Mouse (Mus musculus) forebrain, postnatal 0 days (tissue): ENCODE measurements around the gene Acsf3. TPM values are rescaled to one million over a fixed set of nuclear protein-coding genes. Genes with fewer than 3 reads are reported as not detected.
A peak's percentile ranks its signal among the peaks of the same experiment; 100 is the strongest.

Experiments used
- ATAC-seq: fragments of 200-750 bp; cut with Nextera tagmentation; 2 replicates; pipeline ENCODE4 v1.8.0; 2017; ENCODE audit warnings: mild to moderate bottlenecking, moderate library complexity
- DNase-seq: peaks from one replicate; pipeline ENCODE4 v3.0.0-alpha.2; 2015
- H3K27ac ChIP-seq: fragments of 300-500 bp; sonication (generic); 2 replicates; pipeline ENCODE4 v1.5.1; 2014; ENCODE audit warnings: low read depth, mild to moderate bottlenecking, antibody characterized with exemption, low read length, moderate library complexity, mixed read lengths
- H3K27me3 ChIP-seq: fragments of 300-500 bp; sonication (generic); 2 replicates; pipeline ENCODE4 v1.6.1; 2014; ENCODE audit warnings: mild to moderate bottlenecking, low read length, mixed read lengths; ENCODE audit not compliant: insufficient read depth
- H3K36me3 ChIP-seq: fragments of 300-500 bp; sonication (generic); 2 replicates; pipeline ENCODE4 v1.6.1; 2014; ENCODE audit warnings: mild to moderate bottlenecking, moderate library complexity; ENCODE audit not compliant: insufficient read depth
- H3K4me1 ChIP-seq: fragments of 300-500 bp; sonication (generic); 2 replicates; pipeline ENCODE4 v1.6.1; 2014; ENCODE audit warnings: antibody characterized with exemption; ENCODE audit not compliant: insufficient read depth
- H3K4me2 ChIP-seq: fragments of 300-500 bp; sonication (generic); 2 replicates; pipeline ENCODE4 v1.6.1; 2014; ENCODE audit warnings: low read depth, mild to moderate bottlenecking, moderate library complexity
- H3K4me3 ChIP-seq: fragments of 300-500 bp; sonication (generic); 2 replicates; pipeline ENCODE4 v1.5.1; 2014; ENCODE audit warnings: low read depth, low read length, mixed read lengths
- H3K9ac ChIP-seq: fragments of 300-500 bp; sonication (generic); 2 replicates; pipeline ENCODE4 v1.6.1; 2014; ENCODE audit warnings: mild to moderate bottlenecking
- H3K9me3 ChIP-seq: fragments of 300-500 bp; sonication (generic); 2 replicates; pipeline ENCODE4 v1.6.1; 2016; ENCODE audit warnings: low read length
- CTCF ChIP-seq: sonication (generic); IDR thresholded peaks from 2 replicates; pipeline ENCODE4 v1.5.1; 2016; ENCODE audit warnings: antibody characterized with exemption, control low read depth, low read depth
- WGBS: fragments of 180-500 bp; shearing (Covaris S2); extraction: QIAGEN DNeasy Blood & Tissue Kit; methylation state at CpG from one replicate; pipeline ENCODE4 v1.1.7; 2014; 5-methylcytosine and 5-hydroxymethylcytosine counted together
- polyA plus RNA-seq: library from polyadenylated mRNA; unstranded; fragments of >200 nt; fragmentation: Nextera tagmentation; extraction: Ambion mirVana; gene quantifications from 2 replicates; pipeline ENCODE4 v1.2.1, GENCODE M21; 2015
- total RNA-seq: library from RNA; depleted of rRNA; stranded (reverse); fragments of >200 nt; gene quantifications from 2 replicates; pipeline ENCODE4 v1.2.3, GENCODE M21; 2014

The Acsf3 gene
- total and polyA plus RNA-seq, 2 experiments from 2014 or later, result 16.9 to 25.6 TPM

DNA sequence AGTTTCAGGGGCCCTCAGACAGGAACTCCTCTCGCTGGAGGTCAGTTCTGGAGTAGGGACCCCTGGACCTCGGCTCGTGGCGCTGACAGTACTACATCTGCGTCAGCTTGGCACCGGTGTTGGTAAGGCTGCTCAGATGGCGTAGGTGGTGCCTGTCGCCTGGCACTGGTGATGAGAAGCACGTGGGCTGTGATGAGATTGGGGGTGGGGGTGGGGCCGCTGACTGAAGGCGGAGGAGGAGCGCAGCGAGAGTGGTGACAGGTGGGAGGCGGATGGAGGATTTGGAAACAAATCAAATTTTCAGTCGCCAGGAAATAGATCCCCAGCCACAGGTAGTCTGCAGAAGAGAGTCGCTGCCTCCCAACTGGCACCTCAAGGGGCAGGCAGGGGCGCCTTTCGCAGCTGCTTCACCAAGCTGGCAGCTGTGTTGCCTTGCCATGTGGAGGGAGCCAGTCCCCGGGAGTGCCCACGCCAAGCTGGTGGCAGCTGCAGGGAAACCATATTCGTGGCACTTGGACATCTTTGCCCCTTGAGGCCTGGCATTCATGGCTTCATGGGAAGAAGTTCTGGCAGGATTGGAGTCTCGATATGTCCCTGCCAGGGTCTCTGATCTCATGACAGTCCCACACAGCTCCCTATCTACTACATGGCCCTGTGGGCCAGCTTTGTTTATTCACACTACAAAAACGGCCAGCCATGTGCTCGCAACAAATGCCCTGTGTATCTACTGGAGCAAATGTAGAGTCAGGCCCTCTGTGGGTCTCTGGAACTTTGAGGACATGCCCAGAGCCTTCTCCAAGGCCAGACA is 5.8 kb upstream of the Acsf3 start:
- H3K9me3 ChIP-seq, result no peaks in the 10 kb centered on the region
- ATAC-seq (peak; percentile 91), DNase-seq (peak; percentile 75)
- 31% methylated on average over 24 of the region's 24 CpGs for WGBS
- peaks cover 8% of the 10 kb centered on the region; the same call in 1 of the 2 replicates for H3K4me1 ChIP-seq
- no peak overlapping the region for H3K4me3 ChIP-seq
- H3K36me3 ChIP-seq, result no peaks in the 10 kb centered on the region
- no peak overlapping the region for H3K9ac ChIP-seq
- H3K27ac ChIP-seq, result no peak overlapping the region
- H3K4me2 ChIP-seq, result peak overlapping the region; percentile 31
- no peaks in the 10 kb centered on the region for H3K27me3 ChIP-seq
- no peak; the same call in 1 of the 2 replicates for TF ChIP-seq CTCF

DNA sequence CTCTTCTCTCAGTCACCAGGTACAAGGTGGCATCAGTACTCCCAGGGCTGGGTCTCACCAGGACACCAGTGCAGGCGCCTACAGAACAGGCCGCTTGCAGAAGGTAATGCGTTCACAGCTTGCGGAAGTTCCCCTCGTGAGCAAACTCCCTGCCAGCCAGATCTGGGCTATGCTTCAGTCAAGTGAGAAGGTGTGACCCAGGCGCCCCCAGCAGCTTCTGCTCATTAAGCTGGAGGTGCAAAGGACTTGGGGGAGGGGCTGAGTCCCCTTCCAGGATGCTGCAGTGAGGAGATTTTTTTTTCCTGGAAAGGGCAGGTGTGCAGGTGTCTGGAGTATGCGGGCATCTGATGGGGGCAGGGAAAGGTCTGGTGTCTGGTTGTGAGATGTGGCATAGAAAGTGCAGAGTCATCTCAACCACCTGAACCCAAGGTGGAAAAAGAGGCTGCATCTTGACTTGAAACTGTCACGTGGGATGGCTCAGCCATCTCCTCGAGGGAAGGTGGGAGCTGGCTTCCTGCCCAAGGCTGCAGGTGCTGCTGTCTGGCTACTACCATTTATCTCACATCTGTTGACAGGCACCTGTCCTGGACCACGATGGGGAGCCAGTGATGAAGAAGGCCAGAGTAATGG is 2.7 kb upstream of the Acsf3 start:
- Histone ChIP-seq H3K9ac (no peak overlapping the region), H3K27me3 (no peaks in the 10 kb centered on the region), H3K9me3 (no peaks in the 10 kb centered on the region), H3K36me3 (no peaks in the 10 kb centered on the region), H3K4me3 (no peak overlapping the region), H3K4me2 (no peak overlapping the region), H3K27ac (no peak overlapping the region), H3K4me1 (peaks cover 12% of the 10 kb centered on the region; the same call in 1 of the 2 replicates)
- TF ChIP-seq CTCF, result no peak
- 33% methylated on average over 10 of the region's 10 CpGs for WGBS
- ATAC-seq (no peak), DNase-seq (no peak)

DNA sequence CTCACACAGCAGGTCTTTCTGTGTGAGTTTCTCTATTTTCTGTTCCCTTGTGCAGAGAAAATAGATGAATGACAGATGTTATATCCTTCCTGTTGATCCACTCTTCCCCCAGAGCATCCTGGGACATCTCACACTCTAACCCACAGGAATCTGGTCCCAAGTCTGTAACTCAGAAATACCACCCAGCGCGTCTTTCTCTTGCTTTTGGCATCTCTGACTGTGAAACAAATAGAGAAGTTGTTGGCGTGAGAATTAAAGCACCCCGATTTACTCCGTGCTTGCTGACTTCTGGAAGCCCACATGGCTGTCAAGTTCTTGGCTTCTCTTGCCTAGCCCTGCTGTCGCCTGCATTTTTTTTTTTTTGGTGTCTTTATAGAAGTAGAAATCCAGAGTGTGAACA is 2.4 kb downstream of the Acsf3 start:
- no peaks in the 10 kb centered on the region for H3K27me3 ChIP-seq

DNA sequence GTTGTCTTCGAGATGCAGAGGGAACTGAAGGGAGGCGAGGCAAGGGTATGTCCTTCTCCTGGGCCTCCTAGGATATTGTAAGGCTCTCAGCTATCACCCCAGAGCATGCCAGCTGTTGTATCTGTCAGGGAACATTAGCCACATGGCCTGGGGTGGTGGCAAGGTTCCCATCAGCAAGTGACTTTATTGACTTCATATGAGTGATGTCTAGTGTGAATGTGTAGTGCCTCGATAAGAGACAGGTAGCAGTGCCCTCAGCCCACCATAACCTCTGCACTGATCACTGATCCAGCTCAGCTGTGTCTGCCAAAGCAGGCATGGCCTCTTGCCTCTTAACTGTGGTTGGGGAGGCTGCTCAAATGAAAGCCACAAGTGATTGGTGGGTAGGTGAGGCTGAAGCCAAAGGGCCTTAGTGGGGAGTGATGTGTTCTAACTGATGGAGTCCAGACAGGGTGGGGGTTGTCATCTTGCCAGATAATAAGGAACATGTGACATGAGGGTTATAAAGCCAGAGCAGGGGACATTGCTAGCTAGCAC is 3.5 kb downstream of the Acsf3 start:
- DNase-seq, result no peak

More for the DNA sequence above, 2.4 kb downstream of the Acsf3 start:
- no peak overlapping the region for H3K4me2 ChIP-seq
- ATAC-seq (peak; percentile 35; the same call in 1 of the 2 replicates), DNase-seq (peak; percentile 11)
- H3K4me1 ChIP-seq, result 0 out of 2 replicates have a peak, but pooled peaks cover 4% of the 10 kb centered on the region
- H3K9ac ChIP-seq, result no peak overlapping the region
- peaks cover 20% of the 10 kb centered on the region for H3K36me3 ChIP-seq
- no peak overlapping the region for H3K4me3 ChIP-seq
- H3K9me3 ChIP-seq, result no peaks in the 10 kb centered on the region
- TF ChIP-seq CTCF, result no peak
- 73% methylated on average over 6 of the region's 6 CpGs for WGBS
- no peak overlapping the region for H3K27ac ChIP-seq

DNA sequence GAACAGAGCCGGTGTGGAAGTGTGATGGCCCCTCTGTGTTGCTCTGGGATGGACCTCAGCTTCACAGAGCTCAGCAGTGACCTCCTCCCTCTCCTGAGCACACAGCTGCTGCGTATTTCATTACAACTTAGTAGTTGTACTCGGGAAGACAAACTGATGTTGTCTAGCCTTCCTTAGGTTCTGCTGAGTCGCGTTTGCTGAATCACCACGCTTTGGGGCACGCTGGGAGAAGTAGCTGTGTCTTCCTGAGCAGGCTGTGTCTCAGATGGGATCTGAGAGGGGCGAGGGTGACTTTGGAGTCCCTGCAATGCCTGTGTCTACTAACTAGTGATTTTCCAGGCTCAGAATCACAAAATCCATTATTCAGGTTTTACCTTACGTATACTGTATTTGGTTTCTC is 4.0 kb downstream of the Acsf3 start:
- no peak for TF ChIP-seq CTCF

More for the DNA sequence above, 3.5 kb downstream of the Acsf3 start:
- H3K9ac ChIP-seq, result no peak overlapping the region
- no peak for ATAC-seq
- 81% methylated on average over 3 of the region's 3 CpGs for WGBS
- H3K4me2 ChIP-seq, result no peak overlapping the region
- 0 out of 2 replicates have a peak, but pooled peaks cover 4% of the 10 kb centered on the region for H3K4me1 ChIP-seq
- H3K36me3 ChIP-seq, result peaks cover 22% of the 10 kb centered on the region
- H3K9me3 ChIP-seq, result no peaks in the 10 kb centered on the region
- no peak overlapping the region for H3K4me3 ChIP-seq
- H3K27me3 ChIP-seq, result no peaks in the 10 kb centered on the region
- no peak for TF ChIP-seq CTCF
- no peak overlapping the region for H3K27ac ChIP-seq

DNA sequence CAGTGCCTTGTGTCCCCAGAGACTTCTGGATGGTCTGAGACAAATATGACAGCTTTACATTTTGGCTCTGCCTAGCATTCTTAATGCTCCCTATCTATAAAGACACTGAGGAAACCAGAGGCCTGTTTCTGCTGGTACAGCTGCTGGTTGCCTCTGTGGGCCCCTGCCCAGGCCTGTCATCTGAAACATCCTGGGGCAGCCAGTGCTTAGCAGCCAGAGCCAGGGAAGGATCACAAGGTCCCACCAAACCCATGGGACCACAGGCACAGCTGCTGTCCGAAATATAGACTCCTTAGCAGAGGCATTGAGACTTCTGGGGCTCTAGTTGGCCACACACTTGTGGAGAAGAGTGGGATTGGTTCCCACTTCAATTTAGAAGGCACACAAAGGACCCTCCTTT is 9.5 kb downstream of the Acsf3 start:
- Histone ChIP-seq H3K9me3 (no peaks in the 10 kb centered on the region), H3K36me3 (peaks cover 54% of the 10 kb centered on the region), H3K27ac (no peak overlapping the region), H3K4me3 (no peak overlapping the region), H3K4me2 (no peak overlapping the region), H3K4me1 (no peaks in the 10 kb centered on the region), H3K9ac (no peak overlapping the region), H3K27me3 (no peaks in the 10 kb centered on the region)
- ATAC-seq (no peak), DNase-seq (no peak)
- WGBS, result 80% methylated on average over 1 of the region's 1 CpGs
- TF ChIP-seq CTCF, result no peak

More for the DNA sequence above, 4.0 kb downstream of the Acsf3 start:
- ATAC-seq (no peak), DNase-seq (no peak)
- Histone ChIP-seq H3K9me3 (no peaks in the 10 kb centered on the region), H3K4me1 (0 out of 2 replicates have a peak, but pooled peaks cover 4% of the 10 kb centered on the region), H3K4me3 (no peak overlapping the region), H3K36me3 (peaks cover 27% of the 10 kb centered on the region), H3K27ac (no peak overlapping the region), H3K4me2 (no peak overlapping the region), H3K27me3 (no peaks in the 10 kb centered on the region), H3K9ac (no peak overlapping the region)
- 81% methylated on average over 9 of the region's 9 CpGs for WGBS

DNA sequence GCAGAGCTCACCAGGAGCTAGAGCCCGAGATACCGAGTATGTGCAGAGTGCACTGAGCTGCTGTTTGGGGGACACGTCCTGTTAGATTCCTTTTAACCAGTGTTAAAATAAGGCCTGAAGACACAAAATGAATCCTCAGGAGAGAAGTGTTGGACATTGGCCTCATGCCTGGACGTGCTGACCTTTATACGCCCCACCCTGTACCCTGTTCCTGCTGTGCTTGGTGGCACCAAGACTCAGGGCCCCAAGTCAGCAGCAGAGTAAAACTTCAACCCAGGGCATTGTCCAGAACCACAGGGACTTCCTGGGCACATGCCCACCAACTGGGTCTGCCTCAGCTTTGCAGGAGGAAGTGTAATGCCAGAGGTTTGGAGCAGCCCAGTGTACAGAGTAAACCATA is 14.5 kb downstream of the Acsf3 start:
- no peaks in the 10 kb centered on the region for H3K4me1 ChIP-seq
- no peak for TF ChIP-seq CTCF
- WGBS, result 93% methylated on average over 5 of the region's 5 CpGs

More for the DNA sequence above, 14.5 kb downstream of the Acsf3 start:
- no peaks in the 10 kb centered on the region for H3K9me3 ChIP-seq
- ATAC-seq (no peak), DNase-seq (no peak)
- no peak overlapping the region for H3K4me3 ChIP-seq
- no peak overlapping the region for H3K9ac ChIP-seq
- H3K36me3 ChIP-seq, result peaks cover 34% of the 10 kb centered on the region
- H3K4me2 ChIP-seq, result no peak overlapping the region
- no peak overlapping the region for H3K27ac ChIP-seq
- H3K27me3 ChIP-seq, result no peaks in the 10 kb centered on the region
